Mouse (Mus musculus): ENCODE results near the gene Gm21083.
"Not testable (repeated sequence)": the region's sequence is repeated elsewhere in the genome, so short reads cannot be mapped to it uniquely, and the experiment has no call there.

Gm21083 gene

DNA sequence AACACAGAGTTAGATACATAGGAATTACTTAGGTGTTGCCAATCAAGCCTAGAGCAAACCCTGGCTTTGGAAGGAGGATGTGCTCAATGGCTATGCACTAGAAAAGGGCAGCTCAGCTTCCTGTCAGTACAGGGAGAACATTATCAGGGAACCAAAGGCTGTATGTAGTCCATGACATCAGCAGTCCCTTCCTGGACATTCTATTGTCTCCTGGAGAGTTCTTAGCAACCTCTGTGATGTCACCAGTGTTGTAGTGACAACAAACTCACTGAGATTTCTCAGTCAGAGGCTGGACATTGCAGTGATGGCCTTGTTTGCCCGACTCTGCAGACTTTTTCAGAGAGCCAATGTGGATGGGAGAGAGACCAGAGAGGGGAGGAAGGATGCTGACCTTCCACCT lies at the start of gene Gm21083:
Gene Gm21083, plus strand, starts transcription at position 301 of the 400 bp plus-strand sequence.
- not testable (repeated sequence) for DNase-seq

DNA sequence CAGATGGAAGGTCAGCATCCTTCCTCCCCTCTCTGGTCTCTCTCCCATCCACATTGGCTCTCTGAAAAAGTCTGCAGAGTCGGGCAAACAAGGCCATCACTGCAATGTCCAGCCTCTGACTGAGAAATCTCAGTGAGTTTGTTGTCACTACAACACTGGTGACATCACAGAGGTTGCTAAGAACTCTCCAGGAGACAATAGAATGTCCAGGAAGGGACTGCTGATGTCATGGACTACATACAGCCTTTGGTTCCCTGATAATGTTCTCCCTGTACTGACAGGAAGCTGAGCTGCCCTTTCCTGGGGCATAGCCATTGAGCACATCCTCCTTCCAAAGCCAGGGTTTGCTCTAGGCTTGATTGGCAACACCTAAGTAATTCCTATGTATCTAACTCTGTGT lies 48.0 kb upstream of the Gm21083 start, which contains the start of gene Gm21190:
Gene Gm21190, minus strand, starts transcription at position 101 of the 400 bp plus-strand sequence.
- not testable (repeated sequence) for DNase-seq

DNA sequence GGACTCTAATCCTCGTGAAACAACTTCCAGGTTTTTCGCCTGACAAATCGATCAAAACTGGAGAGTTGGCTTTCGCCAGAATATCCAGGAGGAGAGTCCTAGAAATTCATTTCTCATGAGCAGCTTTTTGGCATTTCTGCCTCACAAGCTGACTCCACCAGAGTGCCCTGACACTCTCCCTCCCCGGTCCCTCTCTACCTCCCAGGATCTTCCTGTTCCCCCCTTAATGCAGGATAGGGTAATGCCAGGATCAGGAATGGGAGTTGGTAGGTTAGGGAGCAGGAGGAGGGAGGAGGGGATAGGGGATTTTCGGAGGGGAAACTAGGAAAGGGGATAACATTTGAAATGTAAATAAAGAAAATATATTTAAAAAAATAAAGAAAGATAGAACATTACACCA lies 28.5 kb upstream of the Gm21083 start:
- not testable (repeated sequence) for DNase-seq

DNA sequence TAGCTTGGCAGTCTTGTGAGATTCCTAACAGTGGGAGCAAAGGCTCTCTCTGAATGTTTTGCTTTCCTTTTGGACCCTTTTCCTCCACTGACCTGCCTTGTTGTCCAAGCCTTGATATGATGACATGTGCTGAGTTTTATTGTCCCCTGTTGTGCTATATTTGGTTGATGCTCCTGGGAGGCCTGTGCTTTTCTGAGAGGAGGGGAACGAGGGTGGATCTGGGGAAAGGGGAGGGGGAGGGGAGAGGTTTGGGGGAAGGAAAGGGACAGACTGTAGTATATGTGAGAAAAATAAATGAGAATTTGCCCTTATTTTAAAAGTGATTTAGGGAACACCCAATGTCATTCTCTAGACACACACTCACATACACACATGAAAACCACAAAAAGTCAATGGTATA lies 28.0 kb upstream of the Gm21083 start:
- not testable (repeated sequence) for DNase-seq

DNA sequence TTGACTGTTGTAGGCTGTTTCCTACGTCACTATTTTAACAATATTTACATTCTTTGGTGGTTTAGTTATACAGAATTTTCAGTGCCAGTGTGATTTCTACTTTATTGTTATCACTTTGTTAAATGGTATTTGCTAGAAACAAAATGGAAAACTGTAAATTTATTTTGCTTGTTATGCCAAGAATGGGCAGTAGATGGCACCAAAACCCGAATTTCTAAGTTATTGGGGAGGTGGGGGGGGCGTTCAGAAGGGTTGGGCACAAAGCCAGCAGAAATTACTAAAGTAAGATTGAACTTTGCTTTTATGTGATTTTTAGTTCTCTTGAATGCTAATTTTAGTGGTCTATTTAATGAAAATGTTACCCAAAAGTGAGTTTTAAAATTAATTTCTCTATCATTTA lies 27.5 kb upstream of the Gm21083 start:
- not testable (repeated sequence) for DNase-seq

DNA sequence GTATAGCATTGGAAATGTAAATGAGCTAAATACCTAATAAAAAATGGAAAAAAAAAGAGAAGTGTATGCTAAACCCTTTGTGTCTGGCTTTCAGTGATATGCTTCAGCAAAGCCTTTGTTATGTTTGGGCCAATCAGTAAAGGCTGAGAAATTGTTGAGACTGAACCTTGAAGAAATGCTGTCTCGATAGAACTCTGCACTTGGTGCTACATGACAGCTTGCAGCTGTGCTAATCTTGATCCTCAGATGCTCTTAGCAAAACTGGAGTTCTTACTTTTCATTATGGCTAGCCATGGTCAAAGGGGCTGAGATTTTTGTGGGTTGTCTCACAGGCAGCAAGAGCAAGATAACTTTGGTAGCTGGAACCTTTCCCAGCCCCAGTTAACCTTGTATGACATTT lies 18.5 kb upstream of the Gm21083 start:
- not testable (repeated sequence) for DNase-seq

DNA sequence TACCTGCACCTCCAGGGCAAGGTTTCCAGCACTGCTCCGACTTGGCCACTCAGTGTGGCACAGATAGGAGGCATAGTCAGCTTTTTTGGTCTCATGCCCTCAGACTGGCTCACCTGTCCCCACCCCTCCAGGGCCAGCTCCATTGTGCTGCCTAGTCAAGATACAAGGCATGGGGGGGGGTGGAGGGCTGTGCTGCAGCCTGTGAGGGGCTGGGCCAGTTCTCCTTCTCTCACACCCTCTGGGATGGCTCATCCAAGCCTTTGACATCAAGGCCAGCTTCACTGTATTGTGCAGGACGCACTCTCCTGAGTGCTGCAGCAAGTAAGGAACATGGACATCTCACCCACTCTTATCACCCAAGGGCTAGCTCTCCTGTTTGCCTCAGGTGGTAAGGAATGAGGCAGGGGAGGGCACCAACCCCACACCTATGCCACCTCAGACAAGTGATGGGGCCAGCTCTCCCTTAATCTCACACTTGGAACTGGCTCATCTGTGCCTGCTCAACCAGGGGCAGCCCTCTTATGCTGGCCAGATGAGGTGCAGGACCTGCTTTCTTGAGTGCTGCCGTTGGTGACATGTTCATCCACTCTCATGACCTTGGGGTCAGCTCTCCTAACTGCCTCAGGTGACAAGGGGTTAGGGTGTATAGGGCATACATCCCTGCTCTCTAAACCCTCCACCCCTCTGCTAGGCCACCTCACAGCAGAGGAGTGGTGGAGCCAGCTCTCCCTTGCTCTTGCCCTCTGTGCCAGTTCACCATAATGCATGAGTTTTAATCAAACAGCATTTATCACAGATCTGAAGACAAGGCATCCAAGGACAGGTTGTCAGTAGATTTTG lies 15.5 kb upstream of the Gm21083 start:
- not testable (repeated sequence) for DNase-seq

DNA sequence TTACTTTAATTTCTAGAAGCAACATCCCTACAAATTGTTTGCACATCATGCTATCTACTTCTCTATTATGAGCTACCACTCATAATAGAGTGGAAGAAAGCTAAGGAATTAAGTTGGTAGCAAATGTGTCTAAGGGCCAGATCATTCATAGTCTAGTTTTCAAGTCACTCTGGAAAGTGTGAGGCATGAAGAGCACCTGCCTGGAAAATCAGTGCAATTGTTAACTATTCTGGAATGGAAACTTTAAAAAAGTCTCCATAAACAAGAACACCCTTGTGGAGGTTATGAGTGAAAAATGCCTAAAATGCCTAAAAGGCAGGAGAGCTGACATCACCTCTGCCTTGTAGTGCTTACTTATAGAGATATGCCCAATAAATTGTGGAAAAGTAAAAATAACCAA lies 3.4 kb upstream of the Gm21083 start:
- not testable (repeated sequence) for DNase-seq

DNA sequence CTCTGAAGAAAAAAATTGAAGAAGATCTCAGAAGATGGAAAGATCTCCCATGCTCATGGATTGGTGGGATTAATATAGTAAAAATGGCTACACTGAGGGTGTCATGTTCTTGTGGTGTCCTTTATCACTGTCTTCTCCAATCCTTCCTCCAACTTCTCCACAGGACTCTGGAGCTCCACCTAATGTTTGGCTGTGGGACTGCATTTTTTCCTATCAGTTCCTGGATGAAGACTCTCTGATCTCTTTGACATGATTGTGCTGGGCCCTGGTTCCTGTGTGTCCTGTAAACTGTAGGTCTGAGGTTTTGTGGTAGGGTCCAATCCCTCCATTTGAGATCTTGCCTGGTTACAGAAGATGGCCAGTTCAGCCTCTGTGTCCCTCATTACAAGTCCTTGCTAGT lies 9.2 kb downstream of the Gm21083 start:
- DNase-seq: peak; percentile 1

DNA sequence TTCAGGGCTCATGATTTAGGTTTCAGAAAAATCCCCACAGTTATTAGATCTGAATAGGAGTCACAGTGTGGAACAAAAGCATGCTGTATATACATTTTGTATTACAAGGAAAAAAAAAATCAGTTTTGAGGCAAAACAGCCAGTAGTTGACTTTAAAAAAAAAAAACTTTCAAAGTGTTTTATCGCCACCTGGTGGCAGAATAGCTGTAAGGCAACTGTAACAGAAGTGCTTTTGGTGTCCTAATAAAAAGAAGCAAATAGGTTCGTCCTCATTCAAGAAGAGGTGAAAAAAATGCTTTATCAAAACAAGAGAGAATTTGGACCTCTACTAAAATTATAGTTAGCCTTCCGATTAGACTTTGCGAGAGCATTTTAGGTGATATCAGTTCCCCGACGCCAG lies 11.2 kb downstream of the Gm21083 start:
- not testable (repeated sequence) for DNase-seq

DNA sequence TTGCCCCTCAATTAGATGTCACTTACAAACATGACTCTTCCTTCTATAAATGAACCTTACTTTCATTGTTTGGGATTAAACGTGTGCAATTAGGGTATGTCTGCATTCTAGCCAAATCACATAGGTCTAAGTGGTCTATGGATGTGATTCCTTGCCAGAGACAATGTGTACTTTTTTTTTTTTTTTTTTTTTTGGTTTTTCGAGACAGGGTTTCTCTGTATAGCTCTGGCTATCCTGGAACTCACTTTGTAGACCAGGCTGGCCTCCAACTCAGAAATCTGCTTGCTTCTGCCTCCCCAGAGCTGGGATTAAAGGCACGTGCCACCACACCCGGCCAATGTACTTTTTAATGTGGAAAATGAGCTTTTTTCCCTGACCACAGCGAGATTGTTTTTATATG lies 13.5 kb downstream of the Gm21083 start:
- not testable (repeated sequence) for DNase-seq

DNA sequence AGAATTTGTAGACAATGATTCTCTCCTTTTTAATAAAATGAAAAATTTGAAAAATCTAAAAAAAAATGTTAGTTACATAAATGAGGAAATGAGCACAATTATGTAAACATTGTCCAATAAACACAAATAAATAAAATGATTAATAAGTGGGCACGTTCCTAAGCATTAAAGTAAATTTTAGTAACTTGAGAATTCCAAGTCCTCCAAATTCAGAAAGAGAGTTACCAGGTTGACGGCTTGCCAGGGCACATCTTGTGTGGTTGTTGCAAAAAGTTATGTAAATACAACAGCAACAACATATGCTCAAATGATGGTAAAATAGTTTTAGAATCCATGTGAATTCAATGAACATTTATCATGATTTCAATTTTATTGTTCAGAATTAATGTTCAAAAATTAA lies 14.4 kb downstream of the Gm21083 start:
- not testable (repeated sequence) for DNase-seq

DNA sequence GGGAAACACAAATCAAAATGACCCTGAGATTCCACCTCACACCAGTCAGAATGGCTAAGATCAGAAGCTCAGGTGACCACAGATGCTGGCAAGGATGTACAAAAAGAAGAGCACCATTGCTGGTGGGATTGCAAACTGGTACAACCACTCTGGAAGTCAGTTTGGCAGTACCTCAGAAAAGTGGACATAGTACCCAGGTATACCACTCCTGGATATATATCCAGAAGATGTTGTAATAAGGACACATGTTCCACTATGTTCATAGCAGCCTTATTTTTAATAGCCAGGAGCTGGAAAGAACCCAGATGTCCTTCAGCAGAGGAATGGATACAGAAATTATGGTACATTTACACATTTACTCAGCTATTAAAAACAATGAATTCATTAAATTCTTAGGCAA lies 21.7 kb downstream of the Gm21083 start:
- not testable (repeated sequence) for DNase-seq

DNA sequence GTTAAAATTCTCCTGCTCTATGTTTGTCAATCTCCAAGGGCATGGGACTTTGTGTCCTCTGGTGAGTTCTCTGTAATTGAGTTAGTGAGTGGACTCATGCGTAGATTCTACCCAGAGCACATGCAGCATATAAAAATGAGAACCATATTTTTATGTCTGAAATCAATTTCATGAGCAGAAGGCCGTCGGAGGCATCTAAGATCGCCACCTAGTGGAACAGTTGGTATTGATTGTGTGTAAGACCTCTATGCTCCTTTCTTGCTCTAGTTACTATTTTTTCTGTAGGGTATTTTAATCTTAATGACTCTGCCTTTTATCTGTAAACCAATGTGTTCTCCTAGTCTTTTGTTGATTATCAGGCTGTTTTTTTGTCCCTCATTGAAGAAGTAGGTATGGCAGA lies 23.2 kb downstream of the Gm21083 start:
- DNase-seq: not testable (repeated sequence)

DNA sequence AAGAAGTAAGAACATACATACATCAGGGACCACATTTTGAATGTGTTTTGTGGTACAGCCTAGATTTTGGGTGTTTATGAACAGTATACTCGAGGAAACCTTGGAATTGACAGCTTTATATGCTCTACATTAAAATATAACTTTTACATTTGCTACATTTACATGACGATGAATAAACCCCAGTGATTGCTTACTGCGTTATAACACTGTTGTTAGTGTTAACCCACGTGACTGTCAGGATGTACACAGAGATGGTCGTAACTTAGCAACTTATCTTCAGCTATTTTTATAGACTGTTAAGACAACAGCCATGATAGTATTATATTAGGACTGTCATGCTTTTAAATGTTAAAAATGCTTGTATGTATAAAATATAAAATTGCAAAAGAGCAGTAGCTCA lies 24.3 kb downstream of the Gm21083 start:
- DNase-seq: not testable (repeated sequence)

DNA sequence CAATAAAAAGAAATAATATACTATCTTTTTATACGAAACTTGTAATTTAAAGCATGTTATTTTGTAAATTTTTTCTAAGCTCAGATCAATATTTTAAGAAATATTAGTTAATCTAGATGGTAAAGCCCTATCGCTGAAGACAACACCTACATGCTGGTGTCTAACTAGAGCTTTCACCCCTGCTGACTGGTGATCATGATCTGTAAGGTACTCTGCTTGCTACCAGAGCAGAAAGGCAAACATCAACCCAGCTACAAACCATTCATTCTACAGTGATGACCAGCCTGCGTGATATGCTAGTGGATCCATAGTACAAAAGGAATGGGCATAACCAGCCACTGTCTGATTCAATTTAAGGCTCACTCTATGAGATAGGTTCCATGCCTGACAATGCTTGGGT lies 24.8 kb downstream of the Gm21083 start:
- not testable (repeated sequence) for DNase-seq

DNA sequence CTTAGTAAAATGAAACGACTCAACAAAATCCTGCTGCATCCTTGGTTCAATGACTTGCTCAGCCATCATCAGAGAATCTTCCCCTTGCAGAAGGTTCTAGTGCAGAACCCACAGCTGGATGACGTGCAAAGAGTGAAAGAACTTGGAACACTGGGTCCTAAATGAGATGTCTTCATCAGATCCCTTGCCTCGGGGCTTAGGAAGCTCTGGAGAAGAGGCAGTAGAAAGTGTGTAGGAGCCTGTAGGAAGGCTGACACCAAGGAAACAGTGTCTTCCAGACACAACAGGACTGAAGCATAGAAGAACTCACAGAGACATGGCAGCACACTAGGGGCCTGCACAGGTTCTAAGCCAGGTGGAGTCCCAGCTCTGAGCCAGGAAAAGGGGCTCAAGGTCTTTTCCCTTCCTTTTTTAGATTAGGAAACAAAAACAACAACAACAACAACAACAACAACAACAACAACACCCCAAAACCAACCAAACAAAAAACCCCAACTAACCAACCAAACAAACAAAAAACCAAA lies 25.4 kb downstream of the Gm21083 start:
- DNase-seq: not testable (repeated sequence)

DNA sequence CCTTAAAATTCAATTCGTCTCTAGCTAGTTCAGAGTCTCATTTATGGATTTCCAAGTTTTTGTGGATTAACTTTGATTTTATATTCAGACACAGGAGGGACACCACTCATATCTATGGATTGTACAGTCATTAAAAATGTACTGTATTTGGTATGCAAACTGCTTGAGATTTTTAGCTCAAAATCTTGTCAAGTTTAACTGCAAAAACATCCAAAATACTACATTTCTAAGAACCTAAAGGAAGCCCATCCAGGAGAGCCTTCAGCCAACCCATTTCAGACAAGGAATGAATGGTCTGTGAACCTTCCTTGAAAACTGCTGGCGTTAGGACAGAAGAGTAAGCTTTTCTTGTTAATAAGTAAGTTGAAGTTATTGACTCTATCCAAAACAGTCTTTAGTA lies 25.9 kb downstream of the Gm21083 start:
- not testable (repeated sequence) for DNase-seq

DNA sequence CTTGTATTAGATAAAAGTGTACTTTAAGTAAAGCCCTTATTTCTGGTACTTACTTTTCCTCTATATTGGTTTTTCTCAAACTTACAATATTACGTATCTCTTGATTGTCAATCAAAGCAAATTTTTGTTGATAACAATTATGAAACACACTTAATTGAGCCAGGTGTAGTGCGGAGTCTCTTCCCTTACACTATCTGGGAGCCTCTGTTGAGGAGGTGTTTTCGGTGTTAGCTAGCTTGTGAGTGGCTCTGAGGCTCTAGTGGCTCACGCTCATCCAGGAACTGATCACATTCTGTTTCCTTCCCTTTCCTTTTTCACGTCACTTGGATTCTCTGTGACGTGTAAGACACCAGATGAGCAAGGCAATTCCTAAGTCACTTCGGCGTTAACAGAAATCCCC lies 26.5 kb downstream of the Gm21083 start:
- DNase-seq: not testable (repeated sequence)

DNA sequence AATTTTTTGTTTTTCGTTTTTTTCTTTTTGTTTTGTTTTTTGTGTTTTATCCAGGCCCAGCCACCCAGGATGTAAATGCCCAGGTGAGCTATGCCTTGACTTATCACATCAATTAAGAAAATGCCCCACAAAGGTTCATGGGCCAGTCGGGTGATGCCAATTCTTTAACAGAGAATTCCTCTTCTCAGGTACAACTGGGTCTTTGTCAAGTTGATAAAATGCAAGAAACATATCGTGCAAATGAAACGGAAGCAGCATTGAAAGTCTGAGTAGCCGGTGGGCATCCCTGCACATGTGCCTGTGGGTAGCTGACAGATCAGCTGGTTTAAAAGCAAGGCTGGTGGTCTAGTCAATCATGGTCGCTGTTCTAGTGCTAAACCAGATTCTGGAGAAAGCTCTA lies 29.5 kb downstream of the Gm21083 start:
- not testable (repeated sequence) for DNase-seq

DNA sequence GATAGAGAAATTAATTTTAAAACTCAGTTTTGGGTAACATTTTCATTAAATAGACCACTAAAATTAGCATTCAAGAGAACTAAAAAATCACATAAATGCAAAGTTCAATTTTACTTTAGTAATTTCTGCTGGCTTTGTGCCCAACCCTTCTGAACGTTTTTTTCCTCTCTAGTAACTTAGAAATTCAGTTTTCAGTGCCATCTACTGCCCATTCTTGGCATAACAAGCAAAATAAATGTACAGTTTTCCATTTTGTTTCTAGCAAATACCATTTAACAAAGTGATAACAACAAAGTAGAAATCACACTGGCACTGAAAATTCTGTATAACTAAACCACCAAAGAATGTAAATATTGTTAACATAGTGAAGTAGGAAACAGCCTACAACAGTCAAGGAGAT lies 33.6 kb downstream of the Gm21083 start:
- DNase-seq: not testable (repeated sequence)

DNA sequence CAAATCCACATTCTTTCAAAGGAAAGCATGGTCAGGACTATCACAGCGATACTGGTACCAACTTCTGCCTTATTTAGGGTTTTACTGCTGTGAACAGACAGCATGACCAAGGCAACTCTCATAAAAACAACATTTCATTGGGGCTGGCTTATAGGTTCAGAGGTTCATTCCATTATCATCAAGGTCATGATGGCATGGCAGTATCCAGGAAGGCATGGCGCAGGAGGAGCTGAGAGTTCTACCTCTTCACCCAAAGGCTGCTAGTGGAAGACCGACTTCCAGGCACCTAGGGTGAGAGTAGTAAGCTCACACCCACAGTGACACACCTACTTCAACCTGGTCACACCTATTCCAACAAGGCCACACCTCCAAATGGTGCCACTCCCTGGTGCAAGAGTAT lies 39.1 kb downstream of the Gm21083 start:
- not testable (repeated sequence) for DNase-seq

DNA sequence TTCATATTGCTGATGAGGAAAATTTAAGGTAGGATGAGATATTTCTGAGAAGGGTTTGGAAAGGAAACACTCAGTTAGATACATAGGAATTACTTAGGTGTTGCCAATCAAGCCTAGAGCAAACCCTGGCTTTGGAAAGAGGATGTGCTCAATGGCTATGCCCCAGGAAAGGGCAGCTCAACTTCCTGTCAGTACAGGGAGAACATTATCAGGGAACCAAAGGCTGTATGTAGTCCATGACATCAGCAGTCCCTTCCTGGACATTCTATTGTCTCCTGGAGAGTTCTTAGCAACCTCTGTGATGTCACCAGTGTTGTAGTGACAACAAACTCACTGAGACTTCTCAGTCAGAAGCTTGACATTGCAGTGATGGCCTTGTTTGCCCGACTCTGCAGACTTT lies 41.6 kb downstream of the Gm21083 start, which contains the start of gene Speer4d:
Gene Speer4d, plus strand, starts transcription at position 301 of the 400 bp plus-strand sequence.
- DNase-seq: not testable (repeated sequence)

DNA sequence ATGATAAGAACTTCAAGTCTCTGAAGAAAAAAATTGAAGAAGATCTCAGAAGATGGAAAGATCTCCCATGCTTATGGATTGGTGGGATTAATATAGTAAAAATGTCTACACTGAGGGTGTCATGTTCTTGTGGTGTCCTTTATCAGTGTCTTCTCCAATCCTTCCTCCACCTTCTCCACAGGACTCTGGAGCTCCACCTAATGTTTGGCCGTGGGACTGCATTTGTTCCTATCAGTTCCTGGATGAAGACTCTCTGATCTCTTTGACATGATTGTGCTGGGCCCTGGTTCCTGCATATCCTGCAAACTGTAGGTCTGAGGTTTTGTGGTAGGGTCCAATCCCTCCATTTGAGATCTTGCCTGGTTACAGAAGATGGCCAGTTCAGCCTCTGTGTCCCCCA lies 51.0 kb downstream of the Gm21083 start:
- DNase-seq: not testable (repeated sequence)

Measured in cerebellum, adult 8-10 months (tissue).